Mouse (Mus musculus): ENCODE data around the gene Irak3. TPM values are rescaled to one million over a fixed set of nuclear protein-coding genes. Genes with fewer than 3 reads are reported as not detected.

Gene Irak3
- polyA plus RNA-seq, 1 experiment from 2014 or later = 31.5 TPM

DNA sequence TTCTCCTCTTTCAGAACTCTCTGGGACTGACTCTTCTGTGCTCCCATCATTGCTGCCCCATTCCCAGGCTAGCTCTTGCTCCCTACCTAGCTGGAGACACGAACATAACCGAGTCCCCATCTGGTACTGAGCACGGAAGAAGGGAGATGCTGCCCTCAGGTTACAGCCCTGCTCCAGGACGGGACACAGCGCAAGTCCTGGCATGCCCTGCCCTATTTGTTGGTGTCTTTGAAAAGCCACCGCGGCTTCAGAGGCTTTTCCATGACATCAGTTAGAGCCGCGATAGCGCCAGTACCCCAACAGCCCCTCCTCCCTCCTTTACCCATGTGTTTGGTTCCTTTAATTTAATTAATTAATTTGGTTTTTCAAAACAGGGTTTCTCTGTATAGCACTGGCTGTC, 39.1 kb downstream of the Irak3 start:
- H3K79me2 ChIP-seq (ENCODE audit: inconsistent target) = no peaks in the 10 kb centered on the region
- H3K27ac ChIP-seq = peak overlapping the region; percentile 96
- no peak overlapping the region for H3K4me3 ChIP-seq (ENCODE audit: inconsistent target)
- H3K36me3 ChIP-seq (ENCODE audit: inconsistent target) = no peaks in the 10 kb centered on the region
- WGBS (ENCODE audit: missing documents) = 91% methylated on average over 10 of the region's 10 CpGs

DNA sequence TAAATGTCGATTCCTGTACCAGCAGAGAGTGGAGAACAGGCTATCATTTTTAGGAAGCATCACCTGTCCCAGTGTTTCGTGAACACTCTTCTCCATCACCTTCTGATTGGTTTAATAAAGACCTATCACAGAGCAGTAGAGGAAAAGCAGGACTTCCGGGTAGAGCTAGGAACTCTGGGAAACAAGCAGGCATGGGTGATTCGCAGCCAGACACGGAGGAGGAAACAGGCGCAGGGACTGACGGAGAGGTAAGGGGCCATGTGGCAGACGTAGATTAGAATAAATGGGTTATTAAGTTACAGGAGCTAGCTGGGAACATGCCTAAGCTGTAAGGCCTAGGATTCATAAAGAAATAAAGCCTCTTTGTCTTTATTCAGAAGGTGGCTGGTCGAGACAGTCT, 41.4 kb downstream of the Irak3 start:
- Histone ChIP-seq H3K27ac (no peak overlapping the region), H3K36me3 (ENCODE audit: inconsistent target) (no peaks in the 10 kb centered on the region), H3K4me3 (ENCODE audit: inconsistent target) (no peak overlapping the region), H3K79me2 (ENCODE audit: inconsistent target) (no peaks in the 10 kb centered on the region)
- 92% methylated on average over 9 of the region's 9 CpGs for WGBS (ENCODE audit: missing documents)

DNA sequence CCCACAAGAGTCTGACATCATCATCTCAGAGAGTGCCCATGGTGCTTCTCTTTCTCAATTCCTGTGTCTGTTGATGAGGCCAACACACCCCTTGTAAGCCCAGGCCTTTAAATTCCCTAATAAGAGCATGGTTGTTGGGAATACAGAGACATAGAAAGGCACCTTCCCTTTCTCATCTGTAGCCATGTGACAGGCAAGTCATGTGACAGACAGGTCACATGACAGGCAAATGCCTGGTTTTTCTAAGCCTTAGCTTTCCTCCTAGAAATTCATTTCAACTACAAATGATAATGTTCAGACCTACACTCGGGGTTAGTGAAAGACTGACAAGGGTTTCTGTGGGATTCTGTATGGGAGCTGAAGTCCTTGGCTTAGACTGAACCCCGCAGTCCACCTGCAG, 48.0 kb downstream of the Irak3 start:
- H3K27ac ChIP-seq = no peak overlapping the region
- no peak overlapping the region for H3K4me3 ChIP-seq (ENCODE audit: inconsistent target)
- H3K79me2 ChIP-seq (ENCODE audit: inconsistent target) = no peaks in the 10 kb centered on the region
- 97% methylated on average over 2 of the region's 2 CpGs for WGBS (ENCODE audit: missing documents)
- H3K36me3 ChIP-seq (ENCODE audit: inconsistent target) = no peaks in the 10 kb centered on the region

DNA sequence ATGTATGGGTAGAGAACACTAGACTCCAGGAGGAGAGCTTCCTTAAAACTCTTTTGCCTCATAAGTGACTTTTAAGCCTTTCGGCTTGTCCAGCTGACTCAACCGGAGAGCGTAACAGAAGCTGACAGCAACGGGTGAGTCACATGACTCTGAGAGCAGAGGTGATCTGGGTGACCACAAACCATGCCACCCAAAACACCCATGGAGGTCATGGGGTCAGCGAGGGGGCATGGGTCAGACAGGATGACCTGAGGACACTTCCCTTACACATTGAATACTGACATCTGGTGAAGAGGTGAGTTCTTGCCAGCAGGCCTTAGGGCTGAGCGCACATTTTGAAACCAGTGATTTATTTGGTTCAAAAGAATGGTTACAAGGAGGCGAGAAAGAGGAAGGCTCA, 50.3 kb downstream of the Irak3 start:
- H3K36me3 ChIP-seq (ENCODE audit: inconsistent target) = no peaks in the 10 kb centered on the region
- no peaks in the 10 kb centered on the region for H3K79me2 ChIP-seq (ENCODE audit: inconsistent target)
- H3K4me3 ChIP-seq (ENCODE audit: inconsistent target) = no peak overlapping the region
- no peak overlapping the region for H3K27ac ChIP-seq
- WGBS (ENCODE audit: missing documents) = 96% methylated on average over 7 of the region's 7 CpGs

DNA sequence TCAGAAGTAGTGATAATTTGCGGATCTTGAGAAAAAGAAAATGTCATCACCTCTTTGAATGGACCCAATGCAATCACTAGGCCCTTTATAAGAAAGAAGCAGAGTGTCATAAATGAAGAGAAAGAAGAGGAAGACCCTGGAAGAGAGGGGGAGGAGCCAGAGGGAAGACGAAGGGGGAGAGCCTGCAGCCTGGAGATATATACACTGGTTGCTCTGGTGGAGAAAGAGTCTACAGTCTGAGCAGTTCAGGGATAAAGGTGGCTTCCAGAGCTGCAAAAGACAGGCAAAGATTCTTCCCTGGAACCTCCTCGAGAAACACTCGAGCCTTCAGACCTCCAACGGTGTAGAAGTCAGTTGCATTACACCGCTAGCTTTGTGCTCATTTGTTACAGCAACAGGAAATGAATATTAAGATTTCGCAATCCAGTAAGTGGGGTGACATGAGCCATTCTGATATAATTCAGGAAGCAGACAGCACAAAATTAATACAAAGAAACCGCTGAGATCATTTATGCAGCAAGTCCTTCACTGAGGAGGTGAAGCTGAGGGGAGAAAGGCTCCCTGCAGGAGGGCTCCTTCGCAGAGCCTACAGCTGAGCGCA, 60.9 kb downstream of the Irak3 start:
- Histone ChIP-seq H3K4me3 (ENCODE audit: inconsistent target) (peak overlapping the region; percentile 5; the same call in 1 of the 2 replicates), H3K36me3 (ENCODE audit: inconsistent target) (peaks cover 24% of the 10 kb centered on the region; the same call in 1 of the 2 replicates), H3K79me2 (ENCODE audit: inconsistent target) (no peaks in the 10 kb centered on the region), H3K27ac (peak overlapping the region; percentile 97)
- WGBS (ENCODE audit: missing documents) = 7% methylated on average over 10 of the region's 10 CpGs

DNA sequence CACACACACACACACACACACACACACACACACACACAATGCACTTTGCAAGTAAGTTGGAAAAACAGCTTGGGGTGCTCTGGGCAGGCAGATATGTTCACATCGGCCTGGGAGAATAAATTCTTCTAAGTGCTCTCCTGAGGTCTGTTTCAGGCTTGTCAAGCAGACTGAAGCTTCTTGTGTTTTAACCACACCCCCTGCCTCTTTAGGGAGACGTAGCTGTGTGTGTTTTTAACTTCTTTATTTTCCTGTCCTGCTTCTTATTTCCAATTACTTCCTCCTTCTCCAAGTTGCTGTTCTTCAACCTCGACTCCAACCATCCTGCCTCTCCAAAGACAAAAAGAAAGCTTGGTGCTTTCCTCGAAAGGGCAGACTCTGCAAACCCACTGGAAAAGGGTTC, 61.7 kb downstream of the Irak3 start:
- WGBS (ENCODE audit: missing documents) = 13% methylated on average over 4 of the region's 4 CpGs
- H3K27ac ChIP-seq = peak overlapping the region; percentile 97
- H3K4me3 ChIP-seq (ENCODE audit: inconsistent target) = no peak overlapping the region
- no peaks in the 10 kb centered on the region for H3K79me2 ChIP-seq (ENCODE audit: inconsistent target)
- H3K36me3 ChIP-seq (ENCODE audit: inconsistent target) = peaks cover 18% of the 10 kb centered on the region; the same call in 1 of the 2 replicates

DNA sequence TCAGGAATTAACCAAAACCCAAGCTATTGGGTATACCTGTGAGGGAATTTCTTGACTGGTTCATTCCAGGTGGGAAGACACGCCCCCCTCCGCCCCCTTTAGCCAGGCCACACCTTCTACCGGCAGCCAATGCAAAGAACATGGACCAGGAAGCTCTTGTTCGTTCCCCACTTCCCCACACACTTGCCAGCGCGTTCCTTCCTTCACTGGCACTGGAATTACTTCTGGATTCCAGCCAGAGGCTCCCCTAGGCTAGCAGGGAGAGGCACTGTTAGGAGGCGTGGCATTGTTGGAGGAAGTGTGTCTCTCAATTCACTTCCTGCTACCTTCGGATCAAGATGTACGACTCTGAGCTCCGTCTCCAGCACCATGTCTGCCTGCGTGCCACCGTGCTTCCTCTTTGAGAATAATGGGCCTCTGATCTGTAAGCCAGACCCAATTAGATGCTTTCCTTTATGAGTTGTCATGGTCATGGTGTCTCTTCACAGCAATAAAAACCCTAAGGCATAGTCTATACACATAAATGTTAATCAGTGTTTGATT, 65.8 kb downstream of the Irak3 start:
- Histone ChIP-seq H3K36me3 (ENCODE audit: inconsistent target) (no peaks in the 10 kb centered on the region), H3K27ac (no peak overlapping the region), H3K4me3 (ENCODE audit: inconsistent target) (no peak overlapping the region), H3K79me2 (ENCODE audit: inconsistent target) (no peaks in the 10 kb centered on the region)
- WGBS (ENCODE audit: missing documents) = 42% methylated on average over 12 of the region's 12 CpGs

DNA sequence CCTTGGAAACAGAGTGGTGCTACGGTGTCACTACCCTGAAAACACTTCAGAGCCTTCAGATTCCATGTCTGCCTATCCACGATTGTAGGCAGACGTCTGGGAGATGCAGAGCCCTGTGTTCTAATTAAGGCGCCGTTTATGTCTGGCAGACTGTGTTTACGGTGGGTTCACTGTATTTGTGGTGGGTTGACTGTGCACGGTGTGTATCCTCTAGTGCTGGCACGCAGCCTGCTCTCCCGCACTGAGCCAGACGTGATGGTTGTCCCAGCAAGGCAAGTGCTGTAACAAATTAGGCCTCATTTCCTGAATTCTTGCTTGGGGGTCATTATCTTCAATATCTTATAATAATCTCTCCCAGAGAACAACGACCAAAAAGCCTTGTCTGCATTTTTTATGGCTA, 68.2 kb downstream of the Irak3 start:
- WGBS (ENCODE audit: missing documents) = 80% methylated on average over 11 of the region's 11 CpGs
- no peak overlapping the region for H3K27ac ChIP-seq
- no peaks in the 10 kb centered on the region for H3K36me3 ChIP-seq (ENCODE audit: inconsistent target)
- H3K79me2 ChIP-seq (ENCODE audit: inconsistent target) = no peaks in the 10 kb centered on the region
- H3K4me3 ChIP-seq (ENCODE audit: inconsistent target) = no peak overlapping the region

DNA sequence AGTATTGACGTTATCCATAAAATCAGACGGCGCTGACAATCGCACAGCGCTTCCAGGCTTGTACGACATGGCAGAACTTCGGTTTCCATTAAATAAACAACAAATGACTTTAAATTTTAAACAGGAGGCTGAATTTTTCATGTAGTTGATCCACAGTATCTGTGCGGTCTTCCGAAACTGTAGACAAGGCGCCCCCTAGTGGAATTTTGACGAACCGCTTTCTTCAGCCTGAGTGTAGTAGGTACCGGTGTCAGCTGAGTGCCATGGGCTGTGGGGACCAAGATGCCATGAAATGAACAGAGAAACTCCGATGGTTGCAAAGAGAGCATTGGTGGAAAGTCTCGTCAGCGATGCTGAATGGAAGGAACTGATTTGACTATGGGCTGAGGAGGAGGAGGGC, 71.3 kb downstream of the Irak3 start:
- WGBS (ENCODE audit: missing documents) = 82% methylated on average over 16 of the region's 16 CpGs
- Histone ChIP-seq H3K27ac (no peak overlapping the region), H3K4me3 (ENCODE audit: inconsistent target) (no peak overlapping the region), H3K36me3 (ENCODE audit: inconsistent target) (no peaks in the 10 kb centered on the region), H3K79me2 (ENCODE audit: inconsistent target) (no peaks in the 10 kb centered on the region)

DNA sequence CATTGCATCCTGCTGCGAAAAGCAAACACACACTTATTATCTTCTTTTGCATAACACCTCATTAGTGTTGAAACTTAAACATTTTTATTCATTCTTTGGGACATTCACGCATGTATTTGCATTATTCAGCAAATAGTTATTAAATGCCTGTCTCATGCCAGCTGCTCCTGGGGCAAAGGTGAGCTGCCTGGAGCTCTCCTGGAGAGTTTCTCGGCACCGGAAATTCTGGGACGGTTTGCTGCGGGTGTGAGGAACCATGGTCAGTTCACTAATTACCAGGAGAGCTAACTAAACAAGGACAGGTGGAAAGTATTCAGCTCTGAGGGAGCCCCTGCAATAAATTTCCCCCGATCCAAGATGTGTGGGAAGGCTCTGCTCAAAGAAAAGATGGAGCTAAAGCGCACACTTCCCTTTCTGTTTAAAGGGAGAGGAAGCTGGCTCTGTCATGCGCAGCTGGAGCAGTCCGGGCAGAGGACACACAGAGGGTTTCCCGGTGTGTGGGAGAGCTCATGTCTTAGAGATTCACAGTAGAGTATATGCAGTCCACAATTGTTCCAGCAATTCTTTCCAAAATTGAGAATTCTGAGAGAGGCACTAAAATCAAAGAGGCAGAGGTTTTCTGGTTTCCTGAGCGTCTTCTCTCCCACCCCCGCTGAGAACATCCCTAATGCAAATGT, 73.2 kb downstream of the Irak3 start:
- no peak overlapping the region for H3K4me3 ChIP-seq (ENCODE audit: inconsistent target)
- H3K27ac ChIP-seq = no peak overlapping the region
- WGBS (ENCODE audit: missing documents) = 46% methylated on average over 13 of the region's 13 CpGs
- H3K36me3 ChIP-seq (ENCODE audit: inconsistent target) = no peaks in the 10 kb centered on the region
- H3K79me2 ChIP-seq (ENCODE audit: inconsistent target) = no peaks in the 10 kb centered on the region

DNA sequence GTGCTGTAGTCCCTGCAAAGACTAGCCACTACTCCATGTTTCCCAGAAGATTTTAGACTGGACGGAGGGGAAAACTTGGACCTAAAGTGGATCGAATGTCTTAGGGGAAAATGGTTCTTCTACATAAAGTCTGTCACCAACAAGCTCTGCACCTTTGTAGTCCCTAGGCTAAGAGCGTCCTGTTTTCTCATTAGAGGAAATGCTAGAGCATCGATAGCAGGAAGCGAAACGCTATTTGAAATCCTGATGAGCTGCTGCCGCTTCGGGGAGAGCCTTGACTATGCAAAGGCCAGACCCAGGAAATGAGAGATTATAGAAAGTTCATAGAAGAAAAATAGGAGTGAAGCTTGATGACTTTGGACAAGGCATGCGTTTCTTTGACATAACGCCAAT, 76.5 kb downstream of the Irak3 start:
- H3K27ac ChIP-seq = peak overlapping the region; percentile 66
- H3K36me3 ChIP-seq (ENCODE audit: inconsistent target) = no peaks in the 10 kb centered on the region
- 14% methylated on average over 9 of the region's 10 CpGs for WGBS (ENCODE audit: missing documents)
- no peak overlapping the region for H3K4me3 ChIP-seq (ENCODE audit: inconsistent target)
- no peaks in the 10 kb centered on the region for H3K79me2 ChIP-seq (ENCODE audit: inconsistent target)

DNA sequence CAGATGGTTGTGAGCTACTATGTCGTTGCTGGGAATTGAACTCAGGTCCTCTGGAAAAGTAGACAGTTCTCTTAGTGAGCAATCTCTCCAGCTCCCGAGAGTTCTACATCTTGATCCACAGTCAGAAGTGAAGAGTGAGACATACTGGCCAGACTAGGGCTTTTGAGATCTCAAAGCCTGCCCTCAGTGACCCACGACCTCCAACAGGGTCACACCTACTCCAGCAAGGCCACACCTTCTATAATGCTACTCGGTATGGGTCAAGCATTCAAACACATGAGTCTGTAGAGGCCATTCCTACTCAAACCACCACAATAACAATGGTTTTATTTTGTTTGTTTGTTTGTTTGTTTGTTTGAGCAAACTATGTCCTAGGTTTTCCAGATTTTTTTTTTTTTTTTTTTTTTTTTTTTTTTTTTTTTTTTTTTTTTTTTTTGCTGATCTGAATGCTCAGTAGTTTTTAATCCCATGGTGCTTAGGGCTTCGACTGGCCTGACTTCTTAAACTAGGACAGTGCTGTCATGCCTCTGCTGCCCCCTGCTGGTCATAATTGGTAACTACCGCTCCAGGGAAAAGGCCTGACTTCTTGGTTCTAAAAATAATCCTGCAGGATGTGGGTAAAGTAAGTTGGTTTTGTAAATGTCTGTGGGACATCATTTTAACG, 77.0 kb downstream of the Irak3 start:
- H3K79me2 ChIP-seq (ENCODE audit: inconsistent target) = no peaks in the 10 kb centered on the region
- H3K36me3 ChIP-seq (ENCODE audit: inconsistent target) = no peaks in the 10 kb centered on the region
- no peak overlapping the region for H3K4me3 ChIP-seq (ENCODE audit: inconsistent target)
- 55% methylated on average over 7 of the region's 7 CpGs for WGBS (ENCODE audit: missing documents)
- peak overlapping the region; percentile 66 for H3K27ac ChIP-seq

DNA sequence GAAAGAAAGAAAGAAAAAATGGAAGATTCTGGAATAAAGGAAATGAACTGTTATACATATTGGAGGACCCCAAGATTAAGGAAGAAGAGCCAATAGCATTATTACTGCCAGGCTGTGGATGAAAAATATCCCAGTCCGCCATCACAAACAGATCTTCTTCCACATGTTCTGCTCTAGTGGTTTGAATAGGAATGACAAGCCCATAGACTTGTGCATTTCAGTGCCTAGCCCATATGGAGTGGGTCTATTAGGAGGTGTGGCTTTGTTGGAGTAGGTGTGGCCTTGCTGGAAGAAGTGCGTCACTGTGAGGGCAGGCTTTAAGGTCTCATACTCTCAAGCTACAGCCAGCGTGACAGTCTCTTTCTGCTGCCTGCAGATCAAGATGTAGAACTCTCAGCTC, 78.2 kb downstream of the Irak3 start:
- Histone ChIP-seq H3K79me2 (ENCODE audit: inconsistent target) (no peaks in the 10 kb centered on the region), H3K4me3 (ENCODE audit: inconsistent target) (no peak overlapping the region), H3K27ac (no peak overlapping the region), H3K36me3 (ENCODE audit: inconsistent target) (no peaks in the 10 kb centered on the region)
- WGBS (ENCODE audit: missing documents) = 93% methylated on average over 3 of the region's 3 CpGs

DNA sequence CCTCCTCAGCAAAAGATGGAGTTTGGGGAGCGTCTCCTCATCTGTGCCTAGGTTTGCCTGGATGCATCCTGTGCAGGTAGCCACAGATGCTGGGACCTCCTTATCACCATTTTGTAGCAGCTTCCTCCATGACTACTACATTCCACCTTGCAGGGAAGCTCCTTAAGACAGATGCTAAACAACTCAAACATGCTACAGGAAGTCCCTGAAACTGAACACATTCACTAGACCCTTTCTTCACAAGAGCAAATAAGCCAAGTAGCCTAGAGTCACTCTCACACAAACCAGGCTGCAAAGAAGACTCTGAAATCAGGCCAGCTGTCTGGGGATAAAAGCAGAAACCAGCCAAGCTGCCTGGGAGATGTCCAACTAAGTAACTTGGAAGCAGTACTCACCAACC, 86.7 kb downstream of the Irak3 start:
- 88% methylated on average over 1 of the region's 1 CpGs for WGBS (ENCODE audit: missing documents)

DNA sequence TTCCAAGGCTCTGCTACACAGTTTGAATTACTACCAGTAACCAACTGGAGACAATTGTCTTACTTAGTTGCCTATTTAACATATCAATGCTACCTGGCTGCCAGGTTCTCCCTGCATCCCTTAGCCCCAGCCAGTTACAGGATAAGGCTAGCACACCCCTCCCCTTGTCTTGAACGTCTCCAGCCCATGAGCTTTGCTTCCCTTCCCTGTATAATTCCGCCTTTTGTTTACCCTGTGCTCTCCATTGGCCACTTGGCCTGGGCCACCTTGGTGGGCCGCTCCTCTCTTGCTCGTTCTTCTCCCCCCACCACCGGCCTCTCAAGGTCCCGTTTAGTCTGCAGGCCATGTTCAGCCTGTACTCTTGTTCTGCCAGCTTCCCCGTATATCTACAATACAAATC, 87.4 kb downstream of the Irak3 start:
- Histone ChIP-seq H3K4me3 (ENCODE audit: inconsistent target) (no peak overlapping the region), H3K36me3 (ENCODE audit: inconsistent target) (no peaks in the 10 kb centered on the region), H3K27ac (no peak overlapping the region), H3K79me2 (ENCODE audit: inconsistent target) (peaks cover 25% of the 10 kb centered on the region)
- 92% methylated on average over 7 of the region's 7 CpGs for WGBS (ENCODE audit: missing documents)

More for the DNA sequence above, 86.7 kb downstream of the Irak3 start:
- Histone ChIP-seq H3K4me3 (ENCODE audit: inconsistent target) (no peak overlapping the region), H3K79me2 (ENCODE audit: inconsistent target) (peaks cover 20% of the 10 kb centered on the region), H3K36me3 (ENCODE audit: inconsistent target) (no peaks in the 10 kb centered on the region), H3K27ac (no peak overlapping the region)

All from macrophage (primary cell).